Mouse (Mus musculus) adrenal gland, adult 2 months (tissue): ENCODE measurements at regions not wholly inside any gene's neighbourhood (a gene's known extent, or its start where the extent isn't known, plus 50 kb on each side); places are given as distances from the start of the nearest gene placed in this dataset.
"Not testable (repeated sequence)": the region's sequence is repeated elsewhere in the genome, so short reads cannot be mapped to it uniquely, and the experiment has no call there.

Source experiments
- DNase-seq: peaks from one replicate; pipeline ENCODE4 v3.0.0; 2021

GRCm38 (mm10) chr3:16533643-16534042 lies 527.4 kb upstream of the Gm5150 start:
- no peak for DNase-seq

GRCm38 (mm10) chr3:16527511-16527910 lies 521.3 kb upstream of the Gm5150 start:
- DNase-seq = not testable (repeated sequence)

GRCm38 (mm10) chr3:16488431-16488830 lies 482.2 kb upstream of the Gm5150 start:
- not testable (repeated sequence) for DNase-seq

GRCm38 (mm10) chr3:16482750-16483149 lies 476.5 kb upstream of the Gm5150 start:
- DNase-seq = no peak

DNA sequence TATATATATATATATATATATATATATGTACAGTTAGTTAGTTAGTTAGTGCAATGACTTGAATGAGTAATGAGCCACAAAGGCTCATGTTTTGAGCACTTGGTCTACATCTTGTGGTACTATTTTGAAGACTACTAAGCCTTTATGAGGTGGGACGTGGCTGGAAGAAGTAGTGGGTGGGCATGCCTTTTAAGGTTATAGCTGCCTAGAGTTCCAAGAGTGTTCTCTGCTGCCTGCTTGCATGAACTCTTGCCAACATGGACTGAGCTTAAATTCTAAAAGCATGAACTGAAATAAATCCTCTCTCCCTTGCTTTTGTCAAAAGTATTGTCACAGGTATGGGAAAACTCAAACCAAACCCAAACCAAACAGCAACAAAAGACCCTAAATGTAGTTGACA lies 465.1 kb upstream of the Gm5150 start:
- DNase-seq = no peak

DNA sequence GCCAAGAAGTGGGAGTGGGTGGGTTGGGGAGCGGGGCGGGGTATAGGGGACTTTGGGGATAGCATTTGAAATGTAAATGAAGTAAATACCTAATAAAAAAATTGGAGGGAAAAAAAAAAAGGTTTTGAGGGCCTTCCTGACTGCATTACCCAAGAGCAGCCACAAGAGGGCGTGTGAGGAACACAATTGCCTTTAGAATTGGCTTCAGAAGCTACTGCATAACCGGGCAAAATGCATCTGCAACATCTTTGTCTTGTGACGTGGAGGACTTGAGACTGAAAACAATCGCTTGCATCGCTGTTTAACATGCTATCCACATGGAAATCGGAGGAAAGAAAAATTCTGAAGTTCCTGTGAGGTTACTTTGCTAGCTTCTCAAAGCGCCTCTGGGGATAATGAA lies 460.2 kb upstream of the Gm5150 start:
- peak; percentile 12 for DNase-seq

DNA sequence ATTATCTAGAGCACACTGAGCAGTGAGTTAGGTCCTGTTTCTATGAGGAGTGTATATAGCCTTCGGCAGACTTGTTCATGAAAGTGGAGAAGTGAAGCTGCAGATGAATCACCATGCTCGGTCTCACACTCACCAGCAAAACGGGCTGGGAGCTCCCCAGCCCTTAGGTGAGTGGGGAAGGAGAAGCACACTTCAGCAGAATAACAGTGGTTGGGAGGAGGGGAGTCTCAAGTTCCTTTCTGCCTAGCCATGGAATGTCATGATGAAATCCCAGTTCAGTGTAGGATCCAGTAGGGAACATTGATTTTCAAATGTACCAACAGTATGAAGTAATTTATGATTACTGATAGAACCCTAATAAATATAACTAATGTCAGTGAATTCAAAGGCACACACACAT lies 459.1 kb upstream of the Gm5150 start:
- no peak for DNase-seq

GRCm38 (mm10) chr3:16464301-16464700 lies 458.1 kb upstream of the Gm5150 start:
- no peak for DNase-seq

- no peak for DNase-seq
Observed at GRCm38 (mm10) chr3:16433033-16433432, 426.8 kb upstream of the Gm5150 start.

- DNase-seq = no peak
Observed at GRCm38 (mm10) chr3:16431819-16432115, 425.5 kb upstream of the Gm5150 start.

DNA sequence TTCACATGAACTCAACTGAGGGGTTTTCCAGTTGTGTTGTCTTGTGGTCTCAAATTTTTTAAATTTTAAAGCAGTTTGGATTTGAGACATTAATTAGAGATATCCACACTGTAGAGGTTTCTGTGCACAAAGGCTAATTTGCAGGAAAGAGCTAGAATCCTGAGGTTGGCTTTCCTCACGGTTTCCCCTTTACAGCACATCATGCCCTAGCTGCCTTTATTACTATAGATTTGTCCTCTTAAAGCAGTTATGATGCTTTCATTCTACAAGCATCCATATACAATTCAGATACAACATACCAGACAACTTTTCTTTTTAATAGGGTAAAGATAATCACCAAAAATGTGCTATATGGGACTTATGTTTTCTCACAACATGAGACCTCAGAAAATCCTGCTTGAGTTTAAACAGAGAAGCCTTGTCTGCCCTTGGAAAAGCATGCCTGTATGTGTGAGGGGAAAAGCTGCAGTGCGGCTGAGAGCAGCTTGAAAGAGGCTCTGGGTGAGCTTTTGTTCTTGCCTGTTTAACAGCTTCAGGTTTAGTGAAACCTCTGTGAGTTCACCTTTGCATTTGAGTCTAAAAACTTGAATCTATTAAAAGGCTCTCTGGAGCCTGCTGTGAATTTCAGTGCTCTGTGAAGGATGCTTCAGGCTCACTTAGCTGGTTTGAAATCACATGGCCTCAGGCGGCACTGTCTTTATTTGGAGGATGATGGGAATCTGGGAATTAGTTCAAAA lies 425.0 kb upstream of the Gm5150 start:
- no peak for DNase-seq
